Mouse (Mus musculus) liver, embryonic 12.5 days (tissue): ENCODE data around the gene D230025D16Rik. TPM values are rescaled to one million over a fixed set of nuclear protein-coding genes. Genes with fewer than 3 reads are reported as not detected.
A peak's percentile ranks its signal among the peaks of the same experiment; 100 is the strongest.

Experiments
- ATAC-seq: fragments of 200-750 bp; cut with Nextera tagmentation; 2 replicates; pipeline ENCODE4 v1.8.0; 2017; ENCODE audit warnings: moderate number of reproducible peaks, mild to moderate bottlenecking, moderate library complexity
- H3K27ac ChIP-seq: fragments of 300-500 bp; sonication (generic); 2 replicates; pipeline ENCODE4 v1.5.1; 2016; ENCODE audit warnings: mild to moderate bottlenecking
- H3K27me3 ChIP-seq: fragments of 300-500 bp; sonication (generic); replicated peaks from 2 replicates; pipeline ENCODE4 v1.6.1; 2016; ENCODE audit warnings: mild to moderate bottlenecking, moderate library complexity
- H3K36me3 ChIP-seq: fragments of 300-500 bp; sonication (generic); 2 replicates; pipeline ENCODE4 v1.6.1; 2016; ENCODE audit warnings: mild to moderate bottlenecking, moderate library complexity
- H3K4me1 ChIP-seq: fragments of 300-500 bp; sonication (generic); 2 replicates; pipeline ENCODE4 v1.6.1; 2016
- H3K4me2 ChIP-seq: fragments of 300-500 bp; sonication (generic); 2 replicates; pipeline ENCODE4 v1.6.1; 2016; ENCODE audit warnings: mild to moderate bottlenecking, moderate library complexity
- H3K4me3 ChIP-seq: fragments of 300-500 bp; sonication (generic); 2 replicates; pipeline ENCODE4 v1.5.1; 2016; ENCODE audit warnings: mild to moderate bottlenecking, moderate library complexity
- H3K9ac ChIP-seq: fragments of 300-500 bp; sonication (generic); 2 replicates; pipeline ENCODE4 v1.6.1; 2016; ENCODE audit warnings: mild to moderate bottlenecking, moderate library complexity
- H3K9me3 ChIP-seq: fragments of 300-500 bp; sonication (generic); replicated peaks from 2 replicates; pipeline ENCODE4 v1.6.1; 2016; ENCODE audit warnings: mild to moderate bottlenecking, moderate library complexity
- WGBS: fragments of 180-500 bp; shearing (Covaris S2); methylation state at CpG from one replicate; pipeline ENCODE4 v1.1.7; 2016; ENCODE audit not compliant: insufficient replicate concordance; 5-methylcytosine and 5-hydroxymethylcytosine counted together
- polyA plus RNA-seq: library from polyadenylated mRNA; unstranded; fragments of >200 nt; fragmentation: Nextera tagmentation; extraction: Ambion mirVana; gene quantifications from 2 replicates; pipeline ENCODE4 v1.2.1, GENCODE M21; 2016

The D230025D16Rik gene
- polyA plus RNA-seq, 1 experiment from 2014 or later, result 18.8 TPM

GRCm38 (mm10) chr8:105263244-105263912, 38.4 kb downstream of the D230025D16Rik start:
- ATAC-seq, result no peak
- Histone ChIP-seq H3K36me3 (no peaks in the 10 kb centered on the region), H3K9me3 (0 out of 2 replicates have a peak, but pooled peaks cover 3% of the 10 kb centered on the region), H3K4me1 (peaks cover 55% of the 10 kb centered on the region), H3K27ac (no peak overlapping the region), H3K4me2 (peak overlapping the region; percentile 95), H3K4me3 (peak overlapping the region; percentile 76), H3K27me3 (peaks cover 85% of the 10 kb centered on the region), H3K9ac (peak overlapping the region; percentile 86)
- 39% methylated on average over 16 of the region's 16 CpGs for WGBS

GRCm38 (mm10) chr8:105264024-105264982, 39.4 kb downstream of the D230025D16Rik start, which contains the start of the genes Tradd and Fbxl8:
Tradd (minus strand) TSS chr8:105264609.
Fbxl8 (plus strand) TSS chr8:105264648.
- Histone ChIP-seq H3K4me2 (peak within 1 kb of the TSS; percentile 95), H3K36me3 (no peaks in the 10 kb centered on the region), H3K4me3 (peak within 1 kb of the TSS; percentile 76), H3K9me3 (0 out of 2 replicates have a peak, but pooled peaks cover 3% of the 10 kb centered on the region), H3K27me3 (peaks cover 85% of the 10 kb centered on the region), H3K4me1 (peaks cover 57% of the 10 kb centered on the region), H3K27ac (no peak within 1 kb of the TSS), H3K9ac (peak within 1 kb of the TSS; percentile 86)
- ATAC-seq, result peak; percentile 85
- WGBS, result 2% methylated on average over 54 of the region's 54 CpGs

- Histone ChIP-seq H3K4me2 (peak overlapping the region; percentile 95), H3K4me3 (peak overlapping the region; percentile 76), H3K9ac (peak overlapping the region; percentile 86), H3K9me3 (0 out of 2 replicates have a peak, but pooled peaks cover 3% of the 10 kb centered on the region), H3K4me1 (peaks cover 57% of the 10 kb centered on the region), H3K36me3 (no peaks in the 10 kb centered on the region), H3K27ac (no peak overlapping the region), H3K27me3 (peaks cover 85% of the 10 kb centered on the region)
- ATAC-seq, result no peak
- WGBS, result 9% methylated on average over 10 of the region's 10 CpGs
Observed at GRCm38 (mm10) chr8:105265128-105265527, 40.2 kb downstream of the D230025D16Rik start.

GRCm38 (mm10) chr8:105266775-105267174, 41.8 kb downstream of the D230025D16Rik start:
- Histone ChIP-seq H3K36me3 (no peaks in the 10 kb centered on the region), H3K27ac (no peak overlapping the region), H3K27me3 (peaks cover 85% of the 10 kb centered on the region), H3K4me2 (no peak overlapping the region), H3K4me1 (peaks cover 58% of the 10 kb centered on the region), H3K9me3 (0 out of 2 replicates have a peak, but pooled peaks cover 3% of the 10 kb centered on the region), H3K4me3 (no peak overlapping the region), H3K9ac (no peak overlapping the region)
- no peak for ATAC-seq
- 19% methylated on average over 13 of the region's 13 CpGs for WGBS

GRCm38 (mm10) chr8:105268342-105269074, 43.6 kb downstream of the D230025D16Rik start:
- no peak for ATAC-seq
- Histone ChIP-seq H3K27me3 (peaks cover 91% of the 10 kb centered on the region), H3K27ac (no peak overlapping the region), H3K36me3 (no peaks in the 10 kb centered on the region), H3K9me3 (0 out of 2 replicates have a peak, but pooled peaks cover 3% of the 10 kb centered on the region), H3K4me1 (peaks cover 50% of the 10 kb centered on the region), H3K4me3 (peak overlapping the region; percentile 47), H3K4me2 (peak overlapping the region; percentile 68), H3K9ac (no peak overlapping the region)
- WGBS, result 5% methylated on average over 65 of the region's 65 CpGs

- WGBS, result 5% methylated on average over 10 of the region's 10 CpGs
- peaks cover 44% of the 10 kb centered on the region for H3K4me1 ChIP-seq
- H3K4me3 ChIP-seq, result peak overlapping the region; percentile 47
- H3K9ac ChIP-seq, result no peak overlapping the region
- no peak for ATAC-seq
- peaks cover 91% of the 10 kb centered on the region for H3K27me3 ChIP-seq
- H3K9me3 ChIP-seq, result 0 out of 2 replicates have a peak, but pooled peaks cover 3% of the 10 kb centered on the region
- peak overlapping the region; percentile 68 for H3K4me2 ChIP-seq
- H3K27ac ChIP-seq, result no peak overlapping the region
- no peaks in the 10 kb centered on the region for H3K36me3 ChIP-seq
Observed at GRCm38 (mm10) chr8:105269075-105269458, 44.1 kb downstream of the D230025D16Rik start.

- peak within 1 kb of the TSS; percentile 68 for H3K4me2 ChIP-seq
- H3K36me3 ChIP-seq, result no peaks in the 10 kb centered on the region
- 3% methylated on average over 42 of the region's 42 CpGs for WGBS
- H3K4me3 ChIP-seq, result peak within 1 kb of the TSS; percentile 47
- H3K27ac ChIP-seq, result no peak within 1 kb of the TSS
- H3K9ac ChIP-seq, result no peak within 1 kb of the TSS
- H3K9me3 ChIP-seq, result 0 out of 2 replicates have a peak, but pooled peaks cover 3% of the 10 kb centered on the region
- ATAC-seq, result no peak
- peaks cover 96% of the 10 kb centered on the region for H3K27me3 ChIP-seq
- peaks cover 42% of the 10 kb centered on the region for H3K4me1 ChIP-seq
Observed at GRCm38 (mm10) chr8:105269461-105269947, 44.6 kb downstream of the D230025D16Rik start, which contains the start of gene Hsf4. Hsf4 (plus strand) TSS chr8:105269801.

GRCm38 (mm10) chr8:105270101-105270915, 45.4 kb downstream of the D230025D16Rik start:
- H3K4me1 ChIP-seq, result peaks cover 34% of the 10 kb centered on the region
- H3K27ac ChIP-seq, result no peak overlapping the region
- peaks cover 99% of the 10 kb centered on the region for H3K27me3 ChIP-seq
- 4% methylated on average over 39 of the region's 39 CpGs for WGBS
- no peaks in the 10 kb centered on the region for H3K36me3 ChIP-seq
- 0 out of 2 replicates have a peak, but pooled peaks cover 3% of the 10 kb centered on the region for H3K9me3 ChIP-seq
- ATAC-seq, result no peak
- peak overlapping the region; percentile 68 for H3K4me2 ChIP-seq
- peak overlapping the region; percentile 47 for H3K4me3 ChIP-seq
- H3K9ac ChIP-seq, result no peak overlapping the region

- H3K9me3 ChIP-seq, result 0 out of 2 replicates have a peak, but pooled peaks cover 3% of the 10 kb centered on the region
- peaks cover 35% of the 10 kb centered on the region for H3K4me1 ChIP-seq
- no peak overlapping the region for H3K4me3 ChIP-seq
- H3K9ac ChIP-seq, result no peak overlapping the region
- peaks cover 99% of the 10 kb centered on the region for H3K27me3 ChIP-seq
- no peak overlapping the region for H3K4me2 ChIP-seq
- ATAC-seq, result no peak
- H3K36me3 ChIP-seq, result no peaks in the 10 kb centered on the region
- H3K27ac ChIP-seq, result no peak overlapping the region
- WGBS, result 6% methylated on average over 11 of the region's 11 CpGs
Observed at GRCm38 (mm10) chr8:105270916-105271186, 45.9 kb downstream of the D230025D16Rik start.

- peaks cover 99% of the 10 kb centered on the region for H3K27me3 ChIP-seq
- 13% methylated on average over 11 of the region's 11 CpGs for WGBS
- no peaks in the 10 kb centered on the region for H3K9me3 ChIP-seq
- H3K36me3 ChIP-seq, result no peaks in the 10 kb centered on the region
- H3K27ac ChIP-seq, result no peak overlapping the region
- no peak overlapping the region for H3K9ac ChIP-seq
- H3K4me3 ChIP-seq, result no peak overlapping the region
- H3K4me1 ChIP-seq, result peaks cover 31% of the 10 kb centered on the region
- no peak overlapping the region for H3K4me2 ChIP-seq
- no peak for ATAC-seq
Observed at GRCm38 (mm10) chr8:105275387-105275786, 50.4 kb downstream of the D230025D16Rik start.
